Mouse (Mus musculus): ENCODE results near the gene Fuz.

- TF ChIP-seq CTCF (IDR thresholded peaks at IDR 0.05; ENCODE audit: extremely low read depth, insufficient read depth, low read length) (no peak), POLR2A (IDR thresholded peaks at IDR 0.05; ENCODE audit: extremely low read depth, insufficient read depth, low read length) (no peak)
These were observed 13.0 kb downstream of the Fuz start for GRCm38 (mm10) chr7:44908706-44909476.

All from cortical plate, adult 2 months (tissue).